Mouse (Mus musculus): ENCODE results near the gene Cmtm7. TPM values are rescaled to one million over a fixed set of nuclear protein-coding genes. Genes with fewer than 3 reads are reported as not detected.
A peak's percentile ranks its signal among the peaks of the same experiment; 100 is the strongest.

Gene Cmtm7
- polyA plus RNA-seq, 1 experiment from 2014 or later, result 103 TPM

- Histone ChIP-seq H3K27me3 (replicated peaks) (no peaks in the 10 kb centered on the region), H3K9ac (no peak overlapping the region), H3K4me3 (replicated peaks) (no peak overlapping the region), H3K36me3 (no peaks in the 10 kb centered on the region), H3K4me1 (0 out of 2 replicates have a peak, but pooled peaks cover 5% of the 10 kb centered on the region), H3K9me3 (no peaks in the 10 kb centered on the region), H3K4me2 (no peak overlapping the region), H3K27ac (no peak overlapping the region)
- ATAC-seq (ENCODE audit: insufficient read depth, low FRiP score, low read depth), result no peak
- 81% methylated on average over 8 of the region's 8 CpGs for WGBS
These were observed 8.3 kb upstream of the Cmtm7 start for GRCm38 (mm10) chr9:114789989-114790388.

- Histone ChIP-seq H3K27ac (no peak overlapping the region), H3K4me3 (replicated peaks) (no peak overlapping the region), H3K9me3 (no peaks in the 10 kb centered on the region), H3K4me2 (no peak overlapping the region), H3K9ac (no peak overlapping the region), H3K4me1 (0 out of 2 replicates have a peak, but pooled peaks cover 5% of the 10 kb centered on the region), H3K27me3 (replicated peaks) (no peaks in the 10 kb centered on the region), H3K36me3 (no peaks in the 10 kb centered on the region)
- WGBS, result 57% methylated on average over 7 of the region's 7 CpGs
- no peak for ATAC-seq (ENCODE audit: insufficient read depth, low FRiP score, low read depth)
These were observed 7.9 kb upstream of the Cmtm7 start for GRCm38 (mm10) chr9:114789557-114789956.

GRCm38 (mm10) chr9:114788697-114789096, 7.0 kb upstream of the Cmtm7 start:
- no peak for ATAC-seq (ENCODE audit: insufficient read depth, low FRiP score, low read depth)
- 82% methylated on average over 8 of the region's 8 CpGs for WGBS

GRCm38 (mm10) chr9:114787716-114788115, 6.1 kb upstream of the Cmtm7 start:
- 88% methylated on average over 7 of the region's 7 CpGs for WGBS
- Histone ChIP-seq H3K9ac (no peak overlapping the region), H3K4me2 (no peak overlapping the region), H3K27ac (no peak overlapping the region), H3K36me3 (no peaks in the 10 kb centered on the region), H3K4me3 (replicated peaks) (no peak overlapping the region), H3K27me3 (replicated peaks) (no peaks in the 10 kb centered on the region), H3K9me3 (no peaks in the 10 kb centered on the region), H3K4me1 (0 out of 2 replicates have a peak, but pooled peaks cover 5% of the 10 kb centered on the region)
- ATAC-seq (ENCODE audit: insufficient read depth, low FRiP score, low read depth), result no peak

More at GRCm38 (mm10) chr9:114788697-114789096, 7.0 kb upstream of the Cmtm7 start:
- Histone ChIP-seq H3K4me1 (0 out of 2 replicates have a peak, but pooled peaks cover 5% of the 10 kb centered on the region), H3K4me2 (no peak overlapping the region), H3K9ac (no peak overlapping the region), H3K4me3 (replicated peaks) (no peak overlapping the region), H3K27me3 (replicated peaks) (no peaks in the 10 kb centered on the region), H3K9me3 (no peaks in the 10 kb centered on the region), H3K27ac (no peak overlapping the region), H3K36me3 (no peaks in the 10 kb centered on the region)

GRCm38 (mm10) chr9:114787134-114787533, 5.5 kb upstream of the Cmtm7 start:
- H3K27ac ChIP-seq, result no peak overlapping the region
- ATAC-seq (ENCODE audit: insufficient read depth, low FRiP score, low read depth), result no peak
- H3K9me3 ChIP-seq, result no peaks in the 10 kb centered on the region
- WGBS, result 92% methylated on average over 5 of the region's 5 CpGs
- no peaks in the 10 kb centered on the region for H3K36me3 ChIP-seq
- no peaks in the 10 kb centered on the region for H3K27me3 ChIP-seq (replicated peaks)
- no peak overlapping the region for H3K4me2 ChIP-seq
- no peak overlapping the region for H3K9ac ChIP-seq
- 0 out of 2 replicates have a peak, but pooled peaks cover 5% of the 10 kb centered on the region for H3K4me1 ChIP-seq
- H3K4me3 ChIP-seq (replicated peaks), result no peak overlapping the region

GRCm38 (mm10) chr9:114785432-114786125, 3.9 kb upstream of the Cmtm7 start:
- H3K9me3 ChIP-seq, result no peaks in the 10 kb centered on the region
- H3K4me1 ChIP-seq, result peaks cover 7% of the 10 kb centered on the region
- 17% methylated on average over 16 of the region's 16 CpGs for whole genome bisulfite sequencing
- H3K27ac ChIP-seq, result no peak overlapping the region
- H3K4me3 ChIP-seq (replicated peaks), result no peak overlapping the region
- no peak overlapping the region for H3K9ac ChIP-seq
- H3K4me2 ChIP-seq, result peak overlapping the region; percentile 2; the same call in 1 of the 2 replicates
- no peaks in the 10 kb centered on the region for H3K27me3 ChIP-seq (replicated peaks)
- no peak for ATAC-seq (ENCODE audit: insufficient read depth, low FRiP score, low read depth)
- H3K36me3 ChIP-seq, result no peaks in the 10 kb centered on the region

- peak overlapping the region; percentile 63 for H3K4me3 ChIP-seq (replicated peaks)
- WGBS, result 1% methylated on average over 38 of the region's 38 CpGs
These were observed 720 bp downstream of the Cmtm7 start for GRCm38 (mm10) chr9:114780746-114781525.

GRCm38 (mm10) chr9:114779984-114780745, 1.5 kb downstream of the Cmtm7 start:
- WGBS, result 35% methylated on average over 23 of the region's 23 CpGs
- H3K9ac ChIP-seq, result no peak overlapping the region
- ATAC-seq (ENCODE audit: insufficient read depth, low FRiP score, low read depth), result no peak
- H3K4me3 ChIP-seq (replicated peaks), result peak overlapping the region; percentile 63
- no peaks in the 10 kb centered on the region for H3K36me3 ChIP-seq
- no peaks in the 10 kb centered on the region for H3K9me3 ChIP-seq
- H3K4me2 ChIP-seq, result peak overlapping the region; percentile 85
- H3K27ac ChIP-seq, result peak overlapping the region; percentile 88
- peaks cover 15% of the 10 kb centered on the region for H3K4me1 ChIP-seq
- no peaks in the 10 kb centered on the region for H3K27me3 ChIP-seq (replicated peaks)

More at GRCm38 (mm10) chr9:114780746-114781525, 720 bp downstream of the Cmtm7 start:
- Histone ChIP-seq H3K4me2 (peak overlapping the region; percentile 85), H3K36me3 (no peaks in the 10 kb centered on the region), H3K4me1 (peaks cover 16% of the 10 kb centered on the region), H3K9ac (peak overlapping the region; percentile 53), H3K27ac (peak overlapping the region; percentile 88), H3K9me3 (no peaks in the 10 kb centered on the region), H3K27me3 (replicated peaks) (no peaks in the 10 kb centered on the region)
- ATAC-seq (ENCODE audit: insufficient read depth, low FRiP score, low read depth), result peak; percentile 50

- no peak overlapping the region for H3K4me2 ChIP-seq
- H3K9me3 ChIP-seq, result no peaks in the 10 kb centered on the region
- no peak for ATAC-seq (ENCODE audit: insufficient read depth, low FRiP score, low read depth)
- H3K27me3 ChIP-seq (replicated peaks), result no peaks in the 10 kb centered on the region
- H3K9ac ChIP-seq, result no peak overlapping the region
- no peak overlapping the region for H3K4me3 ChIP-seq (replicated peaks)
- H3K27ac ChIP-seq, result no peak overlapping the region
- no peaks in the 10 kb centered on the region for H3K36me3 ChIP-seq
- 88% methylated on average over 7 of the region's 7 CpGs for WGBS
- H3K4me1 ChIP-seq, result peaks cover 19% of the 10 kb centered on the region
These were observed 2.8 kb downstream of the Cmtm7 start for GRCm38 (mm10) chr9:114778877-114779276.

GRCm38 (mm10) chr9:114778047-114778390, 3.6 kb downstream of the Cmtm7 start:
- 75% methylated on average over 7 of the region's 7 CpGs for WGBS
- Histone ChIP-seq H3K27ac (no peak overlapping the region), H3K36me3 (no peaks in the 10 kb centered on the region), H3K4me2 (no peak overlapping the region), H3K9ac (no peak overlapping the region), H3K4me3 (replicated peaks) (no peak overlapping the region), H3K27me3 (replicated peaks) (no peaks in the 10 kb centered on the region), H3K9me3 (no peaks in the 10 kb centered on the region), H3K4me1 (peaks cover 19% of the 10 kb centered on the region)
- ATAC-seq (ENCODE audit: insufficient read depth, low FRiP score, low read depth), result no peak

- 51% methylated on average over 6 of the region's 6 CpGs for WGBS
- no peak overlapping the region for H3K4me2 ChIP-seq
- peaks cover 4% of the 10 kb centered on the region; the same call in 1 of the 2 replicates for H3K36me3 ChIP-seq
- no peaks in the 10 kb centered on the region for H3K27me3 ChIP-seq (replicated peaks)
- ATAC-seq (ENCODE audit: insufficient read depth, low FRiP score, low read depth), result no peak
- H3K27ac ChIP-seq, result no peak overlapping the region
- H3K9ac ChIP-seq, result no peak overlapping the region
- H3K9me3 ChIP-seq, result no peaks in the 10 kb centered on the region
- H3K4me1 ChIP-seq, result peaks cover 19% of the 10 kb centered on the region
- no peak overlapping the region for H3K4me3 ChIP-seq (replicated peaks)
These were observed 4.2 kb downstream of the Cmtm7 start for GRCm38 (mm10) chr9:114777178-114778046.
